Mouse (Mus musculus) limb, embryonic 10.5 days (tissue): ENCODE results near the gene Slx4. TPM values are rescaled to one million over a fixed set of nuclear protein-coding genes. Genes with fewer than 3 reads are reported as not detected.
"Not testable (repeated sequence)": the region's sequence is repeated elsewhere in the genome, so short reads cannot be mapped to it uniquely, and the experiment has no call there.

Source experiments
- DNase-seq: peaks from one replicate; pipeline ENCODE4 v3.0.0-alpha.2; 2017; ENCODE audit warnings: low spot score
- H3K27ac ChIP-seq: fragments of 300-500 bp; sonication (generic); 2 replicates; pipeline ENCODE4 v1.5.1; 2016; ENCODE audit warnings: mild to moderate bottlenecking
- H3K27me3 ChIP-seq: fragments of 300-500 bp; sonication (generic); 2 replicates; pipeline ENCODE4 v1.6.1; 2016; ENCODE audit warnings: low read depth, mild to moderate bottlenecking; ENCODE audit not compliant: poor library complexity, severe bottlenecking
- H3K36me3 ChIP-seq: fragments of 300-500 bp; sonication (generic); 2 replicates; pipeline ENCODE4 v1.6.1; 2016; ENCODE audit warnings: mild to moderate bottlenecking, moderate library complexity
- H3K4me1 ChIP-seq: fragments of 300-500 bp; sonication (generic); 2 replicates; pipeline ENCODE4 v1.6.1; 2016
- H3K4me3 ChIP-seq: fragments of 300-500 bp; sonication (generic); 2 replicates; pipeline ENCODE4 v1.5.1; 2016; ENCODE audit warnings: mild to moderate bottlenecking, moderate library complexity
- H3K9me3 ChIP-seq: fragments of 300-500 bp; sonication (generic); replicated peaks from 2 replicates; pipeline ENCODE4 v1.6.1; 2016; ENCODE audit warnings: mild to moderate bottlenecking
- WGBS: fragments of 180-500 bp; shearing (Covaris S2); methylation state at CpG from one replicate; pipeline ENCODE4 v1.1.7; 2016; 5-methylcytosine and 5-hydroxymethylcytosine counted together
- polyA plus RNA-seq: library from polyadenylated mRNA; unstranded; fragments of >200 nt; fragmentation: Nextera tagmentation; extraction: Ambion mirVana; gene quantifications from 2 replicates; pipeline ENCODE4 v1.2.1, GENCODE M21; 2016

The Slx4 gene
- polyA plus RNA-seq, 1 experiment from 2014 or later: 29.2 TPM

GRCm38 (mm10) chr16:3976712-3977111 is 26.9 kb downstream of the Slx4 start:
- H3K27ac ChIP-seq: no peak overlapping the region

GRCm38 (mm10) chr16:3976251-3976671 is 27.3 kb downstream of the Slx4 start, which contains the start of gene Nlrc3:
Gene Nlrc3, minus strand, starts transcription at chr16:3976632.
- Histone ChIP-seq H3K27me3 (no peaks in the 10 kb centered on the region), H3K27ac (no peak within 1 kb of the TSS), H3K36me3 (peaks cover 40% of the 10 kb centered on the region), H3K9me3 (no peaks in the 10 kb centered on the region), H3K4me1 (peaks cover 13% of the 10 kb centered on the region), H3K4me3 (no peak within 1 kb of the TSS; the same call in 1 of the 2 replicates)
- WGBS: 78% methylated on average over 4 of the region's 4 CpGs
- DNase-seq: no peak

More at GRCm38 (mm10) chr16:3976712-3977111, 26.9 kb downstream of the Slx4 start:
- Histone ChIP-seq H3K4me1 (peaks cover 13% of the 10 kb centered on the region), H3K4me3 (no peak overlapping the region), H3K36me3 (peaks cover 45% of the 10 kb centered on the region), H3K9me3 (no peaks in the 10 kb centered on the region), H3K27me3 (no peaks in the 10 kb centered on the region)
- WGBS: 39% methylated on average over 3 of the region's 3 CpGs
- no peak for DNase-seq

GRCm38 (mm10) chr16:3975658-3976057 is 27.9 kb downstream of the Slx4 start:
- 85% methylated on average over 7 of the region's 7 CpGs for WGBS

GRCm38 (mm10) chr16:3974456-3974855 is 29.1 kb downstream of the Slx4 start:
- 93% methylated on average over 19 of the region's 19 CpGs for WGBS
- not testable (repeated sequence) for H3K9me3 ChIP-seq, H3K4me3 ChIP-seq, H3K27me3 ChIP-seq, H3K27ac ChIP-seq, DNase-seq
- peaks cover 13% of the 10 kb centered on the region for H3K4me1 ChIP-seq
- H3K36me3 ChIP-seq: peaks cover 22% of the 10 kb centered on the region

More at GRCm38 (mm10) chr16:3975658-3976057, 27.9 kb downstream of the Slx4 start:
- DNase-seq: no peak
- no peaks in the 10 kb centered on the region for H3K27me3 ChIP-seq
- no peak overlapping the region for H3K27ac ChIP-seq
- H3K36me3 ChIP-seq: peaks cover 34% of the 10 kb centered on the region
- H3K4me3 ChIP-seq: no peak overlapping the region
- H3K9me3 ChIP-seq: no peaks in the 10 kb centered on the region
- peaks cover 13% of the 10 kb centered on the region for H3K4me1 ChIP-seq

GRCm38 (mm10) chr16:3965534-3965933 is 38.0 kb downstream of the Slx4 start:
- DNase-seq: no peak
- H3K36me3 ChIP-seq: no peaks in the 10 kb centered on the region
- no peaks in the 10 kb centered on the region for H3K9me3 ChIP-seq
- no peak overlapping the region for H3K27ac ChIP-seq
- H3K4me3 ChIP-seq: no peak overlapping the region
- H3K4me1 ChIP-seq: no peaks in the 10 kb centered on the region
- no peaks in the 10 kb centered on the region for H3K27me3 ChIP-seq
- 84% methylated on average over 3 of the region's 3 CpGs for WGBS

GRCm38 (mm10) chr16:3964990-3965389 is 38.6 kb downstream of the Slx4 start:
- Histone ChIP-seq H3K27me3 (no peaks in the 10 kb centered on the region), H3K4me3 (no peak overlapping the region), H3K4me1 (no peaks in the 10 kb centered on the region), H3K36me3 (no peaks in the 10 kb centered on the region), H3K9me3 (no peaks in the 10 kb centered on the region), H3K27ac (no peak overlapping the region)
- 86% methylated on average over 10 of the region's 10 CpGs for WGBS
- DNase-seq: no peak

GRCm38 (mm10) chr16:3959261-3959660 is 44.3 kb downstream of the Slx4 start:
- Histone ChIP-seq H3K4me1 (no peaks in the 10 kb centered on the region), H3K9me3 (no peaks in the 10 kb centered on the region), H3K27me3 (no peaks in the 10 kb centered on the region), H3K4me3 (no peak overlapping the region), H3K27ac (no peak overlapping the region), H3K36me3 (no peaks in the 10 kb centered on the region)
- no peak for DNase-seq
- WGBS: 71% methylated on average over 2 of the region's 2 CpGs

GRCm38 (mm10) chr16:3956369-3956768 is 47.2 kb downstream of the Slx4 start:
- H3K27me3 ChIP-seq: no peaks in the 10 kb centered on the region
- no peaks in the 10 kb centered on the region for H3K4me1 ChIP-seq
- H3K4me3 ChIP-seq: no peak overlapping the region
- 87% methylated on average over 6 of the region's 6 CpGs for WGBS
- no peak overlapping the region for H3K27ac ChIP-seq
- DNase-seq: no peak
- no peaks in the 10 kb centered on the region for H3K36me3 ChIP-seq
- H3K9me3 ChIP-seq: no peaks in the 10 kb centered on the region

GRCm38 (mm10) chr16:3951141-3951540 is 52.4 kb downstream of the Slx4 start:
- no peak for DNase-seq
- no peak overlapping the region for H3K4me3 ChIP-seq
- no peaks in the 10 kb centered on the region for H3K36me3 ChIP-seq
- WGBS: 92% methylated on average over 1 of the region's 1 CpGs
- no peaks in the 10 kb centered on the region; the same call in 1 of the 2 replicates for H3K9me3 ChIP-seq
- no peaks in the 10 kb centered on the region for H3K4me1 ChIP-seq
- H3K27me3 ChIP-seq: no peaks in the 10 kb centered on the region
- H3K27ac ChIP-seq: no peak overlapping the region

- DNase-seq: no peak
- no peaks in the 10 kb centered on the region for H3K9me3 ChIP-seq
- no peak overlapping the region for H3K27ac ChIP-seq
- WGBS: 90% methylated on average over 4 of the region's 4 CpGs
- no peak overlapping the region for H3K4me3 ChIP-seq
- peaks cover 77% of the 10 kb centered on the region for H3K36me3 ChIP-seq
- no peaks in the 10 kb centered on the region for H3K4me1 ChIP-seq
- no peaks in the 10 kb centered on the region for H3K27me3 ChIP-seq
Measured at GRCm38 (mm10) chr16:3934701-3935100, 68.9 kb downstream of the Slx4 start.

- no peaks in the 10 kb centered on the region for H3K4me1 ChIP-seq
- no peaks in the 10 kb centered on the region for H3K27me3 ChIP-seq
- no peak overlapping the region for H3K27ac ChIP-seq
- no peak for DNase-seq
- peaks cover 78% of the 10 kb centered on the region for H3K36me3 ChIP-seq
- H3K9me3 ChIP-seq: no peaks in the 10 kb centered on the region
- H3K4me3 ChIP-seq: no peak overlapping the region
- WGBS: 98% methylated on average over 1 of the region's 1 CpGs
Measured at GRCm38 (mm10) chr16:3934091-3934490, 69.5 kb downstream of the Slx4 start.

- Histone ChIP-seq H3K27me3 (no peaks in the 10 kb centered on the region), H3K9me3 (no peaks in the 10 kb centered on the region), H3K27ac (no peak overlapping the region), H3K4me1 (no peaks in the 10 kb centered on the region), H3K36me3 (peaks cover 76% of the 10 kb centered on the region), H3K4me3 (no peak overlapping the region)
- 90% methylated on average over 6 of the region's 6 CpGs for WGBS
- DNase-seq: no peak
Measured at GRCm38 (mm10) chr16:3933536-3933935, 70.0 kb downstream of the Slx4 start.

- H3K27ac ChIP-seq: no peak overlapping the region
- H3K27me3 ChIP-seq: no peaks in the 10 kb centered on the region
- DNase-seq: no peak
- 89% methylated on average over 7 of the region's 7 CpGs for WGBS
- no peaks in the 10 kb centered on the region for H3K4me1 ChIP-seq
- no peaks in the 10 kb centered on the region for H3K9me3 ChIP-seq
- H3K4me3 ChIP-seq: no peak overlapping the region
- H3K36me3 ChIP-seq: peaks cover 71% of the 10 kb centered on the region
Measured at GRCm38 (mm10) chr16:3929151-3929550, 74.4 kb downstream of the Slx4 start.
